Mouse (Mus musculus) liver, embryonic 16.5 days (tissue): ENCODE data around the gene Olfr743. TPM values are rescaled to one million over a fixed set of nuclear protein-coding genes. Genes with fewer than 3 reads are reported as not detected.
"Not testable (repeated sequence)": the region's sequence is repeated elsewhere in the genome, so short reads cannot be mapped to it uniquely, and the experiment has no call there.

Experiments
- ATAC-seq: fragments of 200-750 bp; cut with Nextera tagmentation; 2 replicates; pipeline ENCODE4 v1.8.0; 2017; ENCODE audit warnings: low read depth, mild to moderate bottlenecking, moderate number of reproducible peaks, moderate library complexity
- H3K27ac ChIP-seq: fragments of 300-500 bp; sonication (generic); 2 replicates; pipeline ENCODE4 v1.5.1; 2014; ENCODE audit warnings: mild to moderate bottlenecking, low read length
- H3K27me3 ChIP-seq: fragments of 300-500 bp; sonication (generic); 2 replicates; pipeline ENCODE4 v1.6.1; 2014; ENCODE audit warnings: low read depth, low read length, mixed read lengths; ENCODE audit not compliant: control insufficient read depth, insufficient read depth
- H3K36me3 ChIP-seq: fragments of 300-500 bp; sonication (generic); 2 replicates; pipeline ENCODE4 v1.6.1; 2014; ENCODE audit warnings: mild to moderate bottlenecking; ENCODE audit not compliant: control insufficient read depth, insufficient read depth
- H3K4me1 ChIP-seq: fragments of 300-500 bp; sonication (generic); 2 replicates; pipeline ENCODE4 v1.6.1; 2014; ENCODE audit warnings: low read depth, low read length, mixed read lengths; ENCODE audit not compliant: control insufficient read depth
- H3K4me2 ChIP-seq: fragments of 300-500 bp; sonication (generic); 2 replicates; pipeline ENCODE4 v1.6.1; 2014; ENCODE audit warnings: low read depth, low read length, mixed read lengths
- H3K4me3 ChIP-seq: fragments of 300-500 bp; sonication (generic); 2 replicates; pipeline ENCODE4 v1.5.1; 2014; ENCODE audit warnings: low read depth, mild to moderate bottlenecking, low read length
- H3K9ac ChIP-seq: fragments of 300-500 bp; sonication (generic); 2 replicates; pipeline ENCODE4 v1.6.1; 2014; ENCODE audit warnings: low read depth, low read length
- H3K9me3 ChIP-seq: fragments of 300-500 bp; sonication (generic); replicated peaks from 2 replicates; pipeline ENCODE4 v1.6.1; 2016; ENCODE audit warnings: low read length; ENCODE audit not compliant: control insufficient read depth
- WGBS: fragments of 180-500 bp; shearing (Covaris S2); extraction: QIAGEN DNeasy Blood & Tissue Kit; methylation state at CpG from one replicate; pipeline ENCODE4 v1.1.7; 2014; ENCODE audit not compliant: insufficient replicate concordance; 5-methylcytosine and 5-hydroxymethylcytosine counted together
- polyA plus RNA-seq: library from polyadenylated mRNA; unstranded; fragments of >200 nt; fragmentation: Nextera tagmentation; extraction: Ambion mirVana; gene quantifications from 2 replicates; pipeline ENCODE4 v1.2.1, GENCODE M21; 2015

The Olfr743 gene
- not detected in 2 replicates for polyA plus RNA-seq

GRCm38 (mm10) chr14:50521539-50521938, at the start of gene Olfr743:
Gene Olfr743, plus strand, starts transcription at chr14:50521839.
- Histone ChIP-seq H3K27ac (no peak within 1 kb of the TSS), H3K4me1 (no peaks in the 10 kb centered on the region), H3K9me3 (no peaks in the 10 kb centered on the region), H3K4me2 (no peak within 1 kb of the TSS), H3K4me3 (no peak within 1 kb of the TSS), H3K27me3 (no peaks in the 10 kb centered on the region), H3K36me3 (no peaks in the 10 kb centered on the region), H3K9ac (no peak within 1 kb of the TSS)
- ATAC-seq, result no peak

DNA sequence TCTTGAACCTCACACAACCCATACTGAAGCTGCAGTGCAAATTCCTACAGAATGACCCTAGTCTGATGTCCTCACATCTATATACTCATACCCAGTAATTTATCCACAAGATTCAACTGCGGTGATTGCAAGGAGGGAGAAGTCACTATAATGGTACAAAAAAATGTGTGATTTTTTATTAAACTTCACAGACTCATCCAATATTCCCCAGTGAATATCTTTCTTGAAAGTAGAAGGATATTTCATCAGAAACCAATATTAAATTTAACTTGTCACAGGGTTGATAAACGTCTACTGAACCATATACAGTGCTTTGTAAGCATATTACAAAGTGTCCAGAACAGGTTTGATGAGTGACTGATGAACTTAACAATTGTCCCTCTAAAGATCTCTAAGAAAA, 49.2 kb upstream of the Olfr743 start, which contains the start of gene Olfr741:
Olfr741 (plus strand) TSS at position 301 of the 400 bp plus-strand sequence.
- no peaks in the 10 kb centered on the region for H3K27me3 ChIP-seq
- H3K4me1 ChIP-seq, result no peaks in the 10 kb centered on the region
- H3K9ac ChIP-seq, result no peak within 1 kb of the TSS
- no peak for ATAC-seq
- 54% methylated on average over 2 of the region's 2 CpGs for WGBS
- H3K4me3 ChIP-seq, result no peak within 1 kb of the TSS
- no peak within 1 kb of the TSS for H3K4me2 ChIP-seq
- no peaks in the 10 kb centered on the region for H3K36me3 ChIP-seq
- no peaks in the 10 kb centered on the region for H3K9me3 ChIP-seq
- no peak within 1 kb of the TSS for H3K27ac ChIP-seq

GRCm38 (mm10) chr14:50478406-50478805, 43.2 kb upstream of the Olfr743 start:
- no peaks in the 10 kb centered on the region for H3K9me3 ChIP-seq
- H3K4me3 ChIP-seq, result no peak overlapping the region
- H3K9ac ChIP-seq, result no peak overlapping the region
- ATAC-seq, result no peak
- no peaks in the 10 kb centered on the region for H3K27me3 ChIP-seq
- H3K4me2 ChIP-seq, result no peak overlapping the region
- 49% methylated on average over 2 of the region's 2 CpGs for WGBS
- no peaks in the 10 kb centered on the region for H3K4me1 ChIP-seq
- no peaks in the 10 kb centered on the region for H3K36me3 ChIP-seq
- H3K27ac ChIP-seq, result no peak overlapping the region

DNA sequence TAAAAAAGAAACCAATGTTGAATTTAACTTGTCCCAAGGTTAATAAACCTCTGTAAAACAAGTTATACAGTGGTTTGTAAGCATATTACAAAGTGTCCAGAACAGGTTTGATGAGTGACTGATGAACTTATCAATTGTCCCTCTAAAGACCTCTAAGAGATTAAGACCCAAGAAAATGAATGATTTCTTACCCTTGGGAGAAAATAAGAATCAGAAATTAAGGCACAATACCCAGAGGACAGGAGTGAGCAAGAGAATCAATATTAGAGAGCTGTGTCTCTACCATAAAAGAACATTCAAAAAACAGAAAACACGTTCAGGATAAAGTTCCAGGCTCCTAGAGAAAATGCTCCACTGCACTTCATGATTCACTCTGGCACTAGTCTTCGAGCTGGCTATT, 18.3 kb upstream of the Olfr743 start, which contains the start of gene Olfr742:
Olfr742 (plus strand) TSS at position 301 of the 400 bp plus-strand sequence.
- no peaks in the 10 kb centered on the region for H3K36me3 ChIP-seq
- no peak within 1 kb of the TSS for H3K4me3 ChIP-seq
- no peak within 1 kb of the TSS for H3K4me2 ChIP-seq
- no peak within 1 kb of the TSS for H3K27ac ChIP-seq
- no peak within 1 kb of the TSS for H3K9ac ChIP-seq
- H3K9me3 ChIP-seq, result no peaks in the 10 kb centered on the region
- ATAC-seq, result no peak
- 32% methylated on average over 2 of the region's 2 CpGs for WGBS
- H3K4me1 ChIP-seq, result no peaks in the 10 kb centered on the region
- no peaks in the 10 kb centered on the region for H3K27me3 ChIP-seq

GRCm38 (mm10) chr14:50552734-50553133, 31.1 kb downstream of the Olfr743 start:
- no peaks in the 10 kb centered on the region for H3K9me3 ChIP-seq
- H3K27ac ChIP-seq, result no peak overlapping the region
- WGBS, result 71% methylated on average over 2 of the region's 2 CpGs
- H3K4me2 ChIP-seq, result no peak overlapping the region
- H3K4me1 ChIP-seq, result no peaks in the 10 kb centered on the region
- no peaks in the 10 kb centered on the region for H3K27me3 ChIP-seq
- no peak for ATAC-seq
- no peak overlapping the region for H3K4me3 ChIP-seq
- no peak overlapping the region for H3K9ac ChIP-seq
- no peaks in the 10 kb centered on the region for H3K36me3 ChIP-seq

DNA sequence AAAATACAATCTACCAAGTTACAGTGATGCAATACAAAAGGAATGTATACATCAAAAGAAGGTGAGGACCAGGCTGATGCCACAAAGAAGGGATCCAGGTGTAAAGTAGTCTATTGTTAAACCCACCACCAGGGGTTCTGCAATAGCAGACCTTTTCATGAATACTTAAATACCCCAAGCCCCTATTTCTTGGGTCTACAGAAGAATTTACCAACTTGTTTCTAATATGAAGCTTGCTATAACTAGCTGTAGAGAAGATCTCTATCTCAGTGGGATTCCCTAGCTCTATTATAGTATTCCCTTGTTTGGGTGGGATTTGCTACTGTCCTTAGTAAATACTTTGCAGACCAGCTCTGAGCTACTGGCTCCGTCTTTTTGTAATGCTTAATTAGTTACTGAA, 51.4 kb downstream of the Olfr743 start:
- not testable (repeated sequence) for H3K27me3 ChIP-seq, H3K9ac ChIP-seq, H3K4me1 ChIP-seq, H3K4me2 ChIP-seq, ATAC-seq, H3K27ac ChIP-seq, H3K9me3 ChIP-seq, H3K4me3 ChIP-seq, H3K36me3 ChIP-seq
- 57% methylated on average over 1 of the region's 1 CpGs for WGBS

Other genes with a start within 250 kb of the Olfr743 start
- gene Olfr732, start 237.6 kb upstream of the Olfr743 start, polyA plus RNA-seq, result not detected in 2 replicates
- gene Olfr733, start 220.3 kb upstream of the Olfr743 start, polyA plus RNA-seq, result not detected in 2 replicates
- gene Olfr734, start 195.1 kb upstream of the Olfr743 start, polyA plus RNA-seq, result not detected in 2 replicates
- gene Olfr735, start 173.0 kb upstream of the Olfr743 start, polyA plus RNA-seq, result not detected in 2 replicates
- 0.07 and 0.15 TPM in 2 replicates for gene Tlr11, start 163.9 kb upstream of the Olfr743 start, polyA plus RNA-seq
- gene Olfr736, start 140.7 kb upstream of the Olfr743 start, polyA plus RNA-seq, result not detected in 2 replicates
- gene Olfr738, start 114.3 kb upstream of the Olfr743 start, polyA plus RNA-seq, result not detected in 2 replicates
- gene Olfr739, start 103.2 kb upstream of the Olfr743 start, polyA plus RNA-seq, result not detected in 2 replicates
- gene Olfr740, start 76.3 kb upstream of the Olfr743 start, polyA plus RNA-seq, result not detected in 2 replicates
- gene Olfr741, start 49.1 kb upstream of the Olfr743 start, polyA plus RNA-seq, result not detected in 2 replicates
- not detected in 2 replicates for gene Olfr742, start 18.2 kb upstream of the Olfr743 start, polyA plus RNA-seq
- not detected in 2 replicates for gene Olfr744, start 93.0 kb downstream of the Olfr743 start, polyA plus RNA-seq
- gene Olfr745, start 117.5 kb downstream of the Olfr743 start, polyA plus RNA-seq, result not detected in 2 replicates
- gene Olfr746, start 125.2 kb downstream of the Olfr743 start, polyA plus RNA-seq, result not detected in 2 replicates
- not detected in 2 replicates for gene Olfr747, start 171.4 kb downstream of the Olfr743 start, polyA plus RNA-seq
- gene Olfr748, start 185.5 kb downstream of the Olfr743 start, polyA plus RNA-seq, result not detected in 2 replicates
- gene Olfr749, start 223.3 kb downstream of the Olfr743 start, polyA plus RNA-seq, result not detected in 2 replicates